Mouse (Mus musculus): ENCODE data around the gene Slc16a14.

DNA sequence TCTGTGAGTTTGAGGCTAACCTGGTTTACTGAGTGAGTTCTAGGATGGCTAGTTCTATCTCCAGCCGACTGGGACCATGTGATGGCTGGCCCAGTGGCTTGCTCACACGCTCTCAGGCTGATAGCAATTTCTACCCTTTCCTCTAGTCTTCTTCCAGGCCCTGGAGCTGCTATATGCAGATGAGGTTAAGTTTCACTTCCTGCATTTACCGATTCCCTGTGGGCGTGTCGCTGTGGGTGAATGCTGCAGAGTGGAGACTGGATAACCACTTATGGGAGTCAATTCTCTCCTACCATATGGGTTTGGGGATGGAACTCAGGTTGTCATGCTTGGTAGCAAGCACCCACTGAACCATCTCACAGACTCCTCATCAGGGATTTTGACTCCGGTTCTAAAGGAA lies 10.8 kb downstream of the Slc16a14 start:
- TF ChIP-seq CTCF (IDR thresholded peaks at IDR 0.05; ENCODE audit: control insufficient read depth, insufficient read depth, low read length) (no peak), POLR2A (IDR thresholded peaks at IDR 0.05; ENCODE audit: borderline replicate concordance, control insufficient read depth, low read depth, low read length) (no peak)

Data from bone marrow, adult 2 months (tissue).